Mouse (Mus musculus) kidney, embryonic 16.5 days (tissue): ENCODE results near the gene Clic4. TPM values are rescaled to one million over a fixed set of nuclear protein-coding genes. Genes with fewer than 3 reads are reported as not detected.
"Not testable (repeated sequence)": the region's sequence is repeated elsewhere in the genome, so short reads cannot be mapped to it uniquely, and the experiment has no call there.

Experiments used
- ATAC-seq: fragments of 200-750 bp; cut with Nextera tagmentation; 2 replicates; pipeline ENCODE4 v1.8.0; 2017; ENCODE audit warnings: moderate TSS enrichment; ENCODE audit not compliant: low FRiP score, low TSS enrichment
- H3K27ac ChIP-seq: fragments of 300-500 bp; sonication (generic); 2 replicates; pipeline ENCODE4 v1.5.1; 2014; ENCODE audit warnings: low read length
- H3K27me3 ChIP-seq: fragments of 300-500 bp; sonication (generic); 2 replicates; pipeline ENCODE4 v1.6.1; 2014; ENCODE audit warnings: low read length, control low read depth, mixed read lengths; ENCODE audit not compliant: insufficient read depth
- H3K36me3 ChIP-seq: fragments of 300-500 bp; sonication (generic); 2 replicates; pipeline ENCODE4 v1.6.1; 2014; ENCODE audit warnings: low read length, control low read depth, mixed read lengths; ENCODE audit not compliant: insufficient read depth
- H3K4me1 ChIP-seq: fragments of 300-500 bp; sonication (generic); 2 replicates; pipeline ENCODE4 v1.6.1; 2014; ENCODE audit warnings: low read length, control low read depth, mixed read lengths; ENCODE audit not compliant: insufficient read depth
- H3K4me2 ChIP-seq: fragments of 300-500 bp; sonication (generic); replicated peaks from 2 replicates; pipeline ENCODE4 v1.6.1; 2014; ENCODE audit warnings: low read depth, low read length
- H3K4me3 ChIP-seq: fragments of 300-500 bp; sonication (generic); 2 replicates; pipeline ENCODE4 v1.5.1; 2014; ENCODE audit warnings: mild to moderate bottlenecking, low read length
- H3K9ac ChIP-seq: fragments of 300-500 bp; sonication (generic); replicated peaks from 2 replicates; pipeline ENCODE4 v1.6.1; 2014; ENCODE audit warnings: low read length
- H3K9me3 ChIP-seq: fragments of 300-500 bp; sonication (generic); 2 replicates; pipeline ENCODE4 v1.6.1; 2016; ENCODE audit warnings: low read length, control low read depth
- WGBS: fragments of 180-500 bp; shearing (Covaris S2); extraction: QIAGEN DNeasy Blood & Tissue Kit; methylation state at CpG from one replicate; pipeline ENCODE4 v1.1.7; 2014; 5-methylcytosine and 5-hydroxymethylcytosine counted together
- polyA plus RNA-seq: library from polyadenylated mRNA; unstranded; fragments of >200 nt; fragmentation: Nextera tagmentation; extraction: Ambion mirVana; gene quantifications from 2 replicates; pipeline ENCODE4 v1.2.1, GENCODE M21; 2015

Gene Clic4
- polyA plus RNA-seq, 1 experiment from 2014 or later, result 228 TPM

GRCm38 (mm10) chr4:135283875-135284274, 11.3 kb upstream of the Clic4 start:
- Histone ChIP-seq H3K4me3 (no peak overlapping the region), H3K36me3 (no peaks in the 10 kb centered on the region)

GRCm38 (mm10) chr4:135283417-135283816, 10.8 kb upstream of the Clic4 start:
- no peak overlapping the region for H3K9ac ChIP-seq
- peaks cover 19% of the 10 kb centered on the region for H3K4me1 ChIP-seq
- WGBS, result 77% methylated on average over 4 of the region's 4 CpGs
- H3K9me3 ChIP-seq, result no peaks in the 10 kb centered on the region
- ATAC-seq, result no peak
- H3K27ac ChIP-seq, result no peak overlapping the region
- H3K4me2 ChIP-seq, result no peak overlapping the region
- no peak overlapping the region for H3K4me3 ChIP-seq
- no peaks in the 10 kb centered on the region for H3K36me3 ChIP-seq
- no peaks in the 10 kb centered on the region for H3K27me3 ChIP-seq

More at GRCm38 (mm10) chr4:135283875-135284274, 11.3 kb upstream of the Clic4 start:
- Histone ChIP-seq H3K9me3 (no peaks in the 10 kb centered on the region), H3K27me3 (no peaks in the 10 kb centered on the region), H3K9ac (no peak overlapping the region), H3K4me1 (peaks cover 19% of the 10 kb centered on the region), H3K27ac (no peak overlapping the region), H3K4me2 (no peak overlapping the region)
- WGBS, result 84% methylated on average over 7 of the region's 7 CpGs
- no peak for ATAC-seq

GRCm38 (mm10) chr4:135282651-135283290, 10.2 kb upstream of the Clic4 start:
- H3K4me1 ChIP-seq, result peaks cover 20% of the 10 kb centered on the region
- no peak overlapping the region for H3K27ac ChIP-seq
- H3K36me3 ChIP-seq, result no peaks in the 10 kb centered on the region
- no peak for ATAC-seq
- H3K9ac ChIP-seq, result no peak overlapping the region
- WGBS, result 52% methylated on average over 13 of the region's 13 CpGs
- no peak overlapping the region for H3K4me2 ChIP-seq
- H3K9me3 ChIP-seq, result no peaks in the 10 kb centered on the region
- no peak overlapping the region for H3K4me3 ChIP-seq
- H3K27me3 ChIP-seq, result no peaks in the 10 kb centered on the region

GRCm38 (mm10) chr4:135280016-135280415, 7.4 kb upstream of the Clic4 start:
- ATAC-seq, H3K27me3 ChIP-seq, H3K36me3 ChIP-seq, H3K4me3 ChIP-seq, H3K9me3 ChIP-seq, H3K4me2 ChIP-seq, H3K27ac ChIP-seq, H3K9ac ChIP-seq: not testable (repeated sequence)
- peaks cover 12% of the 10 kb centered on the region; the same call in 1 of the 2 replicates for H3K4me1 ChIP-seq
- 67% methylated on average over 2 of the region's 2 CpGs for WGBS

GRCm38 (mm10) chr4:135276681-135277379, 4.2 kb upstream of the Clic4 start:
- ATAC-seq, result no peak
- WGBS, result 34% methylated on average over 4 of the region's 4 CpGs
- Histone ChIP-seq H3K9ac (no peak overlapping the region), H3K4me3 (no peak overlapping the region), H3K4me2 (no peak overlapping the region), H3K4me1 (peaks cover 18% of the 10 kb centered on the region), H3K9me3 (no peaks in the 10 kb centered on the region), H3K27ac (no peak overlapping the region), H3K27me3 (no peaks in the 10 kb centered on the region), H3K36me3 (no peaks in the 10 kb centered on the region)

- Histone ChIP-seq H3K4me2 (no peak overlapping the region), H3K27ac (peak overlapping the region; percentile 88), H3K9ac (no peak overlapping the region), H3K4me3 (no peak overlapping the region), H3K9me3 (no peaks in the 10 kb centered on the region), H3K27me3 (no peaks in the 10 kb centered on the region), H3K4me1 (peaks cover 30% of the 10 kb centered on the region), H3K36me3 (no peaks in the 10 kb centered on the region)
- 60% methylated on average over 7 of the region's 7 CpGs for whole genome bisulfite sequencing
- ATAC-seq, result no peak
Observed at GRCm38 (mm10) chr4:135274761-135275160, 2.1 kb upstream of the Clic4 start.

- H3K27me3 ChIP-seq, result no peaks in the 10 kb centered on the region
- no peak; the same call in 1 of the 2 replicates for ATAC-seq
- peak overlapping the region; percentile 71 for H3K9ac ChIP-seq
- H3K4me2 ChIP-seq, result peak overlapping the region; percentile 67
- no peaks in the 10 kb centered on the region for H3K9me3 ChIP-seq
- no peaks in the 10 kb centered on the region for H3K36me3 ChIP-seq
- peaks cover 44% of the 10 kb centered on the region for H3K4me1 ChIP-seq
- 2% methylated on average over 17 of the region's 17 CpGs for WGBS
- peak overlapping the region; percentile 82 for H3K27ac ChIP-seq
- H3K4me3 ChIP-seq, result peak overlapping the region; percentile 86
Observed at GRCm38 (mm10) chr4:135273307-135273682, 681 bp upstream of the Clic4 start.

- under 1% methylated on average over 55 of the region's 67 CpGs for WGBS
- H3K9me3 ChIP-seq, result no peaks in the 10 kb centered on the region
- peak overlapping the region; percentile 86 for H3K4me3 ChIP-seq
- peak; percentile 22; the same call in 1 of the 2 replicates for ATAC-seq
- H3K4me2 ChIP-seq, result peak overlapping the region; percentile 82
- H3K27ac ChIP-seq, result peak overlapping the region; percentile 96
- H3K36me3 ChIP-seq, result no peaks in the 10 kb centered on the region
- peaks cover 49% of the 10 kb centered on the region for H3K4me1 ChIP-seq
- no peaks in the 10 kb centered on the region for H3K27me3 ChIP-seq
- H3K9ac ChIP-seq, result peak overlapping the region; percentile 94
Observed at GRCm38 (mm10) chr4:135271881-135272616, 565 bp downstream of the Clic4 start.

GRCm38 (mm10) chr4:135271419-135271828, 1.2 kb downstream of the Clic4 start:
- H3K9me3 ChIP-seq, result no peaks in the 10 kb centered on the region
- peak overlapping the region; percentile 96 for H3K27ac ChIP-seq
- WGBS, result 1% methylated on average over 20 of the region's 20 CpGs
- peak overlapping the region; percentile 82 for H3K4me2 ChIP-seq
- H3K4me3 ChIP-seq, result peak overlapping the region; percentile 86
- H3K4me1 ChIP-seq, result peaks cover 51% of the 10 kb centered on the region
- H3K9ac ChIP-seq, result peak overlapping the region; percentile 94
- no peak for ATAC-seq
- H3K27me3 ChIP-seq, result no peaks in the 10 kb centered on the region
- no peaks in the 10 kb centered on the region for H3K36me3 ChIP-seq
